Mouse (Mus musculus): ENCODE measurements at regions not wholly inside any gene's neighbourhood (a gene's known extent, or its start where the extent isn't known, plus 50 kb on each side); places are given as distances from the start of the nearest gene placed in this dataset.

- TF ChIP-seq MAX (IDR thresholded peaks at IDR 0.05) (no peak), USF1 (IDR thresholded peaks at IDR 0.05; ENCODE audit: low read depth) (no peak), CTCF (IDR thresholded peaks at IDR 0.05; ENCODE audit: control insufficient read depth, insufficient read depth, insufficient read length) (no peak)
Measured at GRCm38 (mm10) chr13:25781161-25781560, 510.9 kb upstream of the Nrsn1 start.
